Mouse (Mus musculus): ENCODE results near the gene Alx3.

DNA sequence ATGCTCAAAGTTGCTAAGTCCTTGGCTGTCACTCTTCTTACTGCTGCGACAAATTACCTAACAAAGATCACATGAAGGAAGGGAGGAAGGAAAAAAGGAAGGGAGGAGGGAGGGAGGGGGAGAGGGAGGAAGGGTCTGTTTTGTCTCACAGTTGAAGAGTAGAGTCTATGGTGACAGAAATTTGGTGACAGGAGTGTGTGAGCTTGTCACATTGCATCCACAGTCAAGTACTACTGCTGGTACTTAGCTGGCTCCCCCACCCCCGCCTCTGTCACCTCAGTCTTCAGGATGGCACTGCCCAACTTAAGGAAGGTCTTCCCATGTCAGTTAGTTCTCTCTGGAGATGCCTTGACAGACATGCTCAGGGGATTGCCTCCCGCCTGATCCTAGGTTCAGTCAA is 41.4 kb downstream of the Alx3 start:
- TF ChIP-seq CTCF (IDR thresholded peaks at IDR 0.05; ENCODE audit: low read depth) = no peak
- no peak for TF ChIP-seq EP300 (IDR thresholded peaks at IDR 0.05; ENCODE audit: low read depth)
